Mouse (Mus musculus): ENCODE data around the gene Lgals3bp. TPM values are rescaled to one million over a fixed set of nuclear protein-coding genes. Genes with fewer than 3 reads are reported as not detected.
"Not testable (repeated sequence)": the region's sequence is repeated elsewhere in the genome, so short reads cannot be mapped to it uniquely, and the experiment has no call there.

Lgals3bp gene
- total RNA-seq, 2 experiments from 2014 or later: 36.0 to 107 TPM

DNA sequence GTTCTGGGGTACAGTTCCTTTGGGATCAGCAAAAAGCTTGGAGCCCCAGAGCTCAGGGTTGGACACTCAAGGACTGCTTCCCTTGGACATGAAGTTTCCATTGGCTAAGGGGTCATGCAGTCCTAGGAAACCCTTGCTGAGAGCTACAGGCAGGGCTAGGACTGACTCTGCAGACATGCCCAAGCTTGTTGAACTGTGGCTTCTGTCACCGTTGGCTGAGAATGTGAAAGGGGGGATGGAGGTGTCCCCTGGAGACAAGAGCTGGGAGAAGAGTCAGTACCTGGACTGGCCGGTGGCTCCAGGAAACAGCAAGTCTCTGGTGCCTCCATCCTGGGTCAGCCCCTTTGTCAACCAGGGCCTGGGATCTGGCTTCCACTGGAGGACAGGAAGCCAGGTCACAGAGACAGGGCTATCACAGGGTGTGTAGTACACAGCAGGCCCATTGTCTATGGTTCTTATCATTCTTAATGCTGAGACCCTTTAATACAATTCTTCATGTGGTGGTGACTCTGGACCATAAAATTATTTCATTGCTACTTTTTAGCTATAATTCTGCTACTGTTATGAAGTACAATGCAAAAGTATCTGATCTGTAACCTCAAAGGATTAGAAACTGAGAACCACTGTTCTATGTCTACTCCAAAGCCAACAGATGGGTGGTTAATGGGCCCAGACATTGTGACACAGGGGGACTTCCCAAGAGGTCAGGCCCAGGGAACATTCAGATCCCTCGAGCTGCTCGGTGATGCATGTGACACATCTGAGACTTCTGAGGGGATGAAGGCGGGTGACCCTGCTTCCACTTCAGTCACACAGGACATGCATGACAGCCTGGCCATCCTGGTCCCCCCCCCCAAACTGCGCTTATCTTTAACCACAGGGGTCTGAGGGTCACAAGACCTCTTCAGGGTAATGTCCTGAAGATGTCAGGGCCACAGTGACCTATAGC is 2.3 kb upstream of the Lgals3bp start:
- ATAC-seq (replicated peaks; ENCODE audit: poor library complexity, severe bottlenecking): no peak

GRCm38 (mm10) chr11:118403183-118403582 is 1.3 kb upstream of the Lgals3bp start:
- ATAC-seq (replicated peaks; ENCODE audit: poor library complexity, severe bottlenecking): no peak

DNA sequence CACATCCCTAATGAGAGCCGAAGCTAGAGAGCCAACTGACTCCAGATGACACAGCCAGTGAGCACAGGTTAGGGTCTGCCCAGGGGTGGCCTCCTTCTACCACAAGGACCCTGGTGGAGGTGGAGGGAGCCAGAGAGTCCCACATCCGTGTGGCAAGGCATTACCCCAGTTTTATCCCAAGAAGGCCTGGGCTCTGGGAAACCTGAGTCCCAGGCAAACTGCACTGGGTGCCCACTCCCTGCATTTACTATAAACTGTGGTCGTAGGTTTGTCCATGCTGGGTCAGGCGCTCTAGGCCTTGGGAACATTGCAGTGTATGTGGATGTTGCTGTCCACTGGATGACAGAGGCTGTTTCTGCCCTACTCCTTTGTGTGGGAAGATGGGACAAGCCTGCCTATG is 697 bp downstream of the Lgals3bp start:
- no peak for ATAC-seq (replicated peaks; ENCODE audit: poor library complexity, severe bottlenecking)

- 0 out of 2 replicates have a peak, but pooled peaks have one; percentile 10 for ATAC-seq (replicated peaks; ENCODE audit: poor library complexity, severe bottlenecking)
Measured at GRCm38 (mm10) chr11:118400566-118400936, 1.3 kb downstream of the Lgals3bp start.

GRCm38 (mm10) chr11:118399891-118400565 is 1.9 kb downstream of the Lgals3bp start:
- no peak for ATAC-seq (replicated peaks; ENCODE audit: poor library complexity, severe bottlenecking)

DNA sequence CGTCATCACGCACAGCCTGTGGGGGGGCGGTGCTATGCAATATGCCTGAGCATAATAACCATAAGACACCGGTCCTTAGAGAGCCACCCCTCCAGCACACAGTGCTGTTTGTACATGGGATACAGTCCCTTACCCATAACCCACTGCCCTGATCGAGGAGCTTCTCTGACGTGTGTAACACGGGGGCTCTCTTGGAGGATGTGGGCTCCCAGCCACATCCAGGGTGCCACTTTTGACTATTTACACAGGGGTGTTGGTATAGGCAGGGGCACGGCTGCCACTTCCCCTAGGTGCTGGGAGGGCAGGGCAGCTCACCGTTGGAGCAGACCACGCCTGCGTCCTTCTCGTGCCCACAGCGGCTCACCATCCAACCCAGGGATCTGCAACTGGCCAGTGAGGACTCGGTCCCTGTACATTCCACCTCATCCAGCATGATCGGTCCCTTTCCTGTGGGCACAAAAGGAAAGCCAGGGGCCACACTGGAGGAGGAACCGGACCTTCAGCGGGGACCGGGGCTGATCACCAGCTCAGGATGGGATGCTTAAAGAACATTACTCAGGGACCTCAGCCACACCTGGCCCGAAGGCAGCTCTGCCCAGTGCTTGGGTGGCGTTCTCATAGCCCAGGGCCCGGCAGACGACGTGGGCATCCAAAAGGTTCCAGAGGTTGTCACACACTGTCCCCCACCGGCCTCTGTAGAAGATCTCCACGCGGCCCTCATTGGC is 3.9 kb downstream of the Lgals3bp start:
- ATAC-seq (replicated peaks; ENCODE audit: poor library complexity, severe bottlenecking): no peak

DNA sequence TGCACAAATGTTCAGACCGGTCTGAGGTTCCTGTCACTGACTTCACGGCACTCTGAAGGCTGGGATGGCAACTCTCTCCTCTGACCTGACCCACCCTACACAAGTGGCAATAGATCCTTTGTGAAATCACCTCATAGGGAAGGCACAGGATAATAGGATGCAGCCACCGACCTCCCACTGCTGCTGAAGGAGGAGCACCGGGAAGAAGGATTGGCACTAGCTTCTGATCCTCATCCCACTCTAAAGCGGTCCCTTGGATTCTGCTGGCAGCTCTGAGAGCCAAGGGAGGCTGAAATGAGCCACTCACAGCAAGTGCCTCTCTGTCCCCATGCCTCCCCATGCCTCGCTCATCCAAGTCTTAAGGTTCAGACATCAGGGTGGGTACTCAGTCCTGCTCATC is 7.4 kb downstream of the Lgals3bp start:
- no peak for ATAC-seq (replicated peaks; ENCODE audit: poor library complexity, severe bottlenecking)

DNA sequence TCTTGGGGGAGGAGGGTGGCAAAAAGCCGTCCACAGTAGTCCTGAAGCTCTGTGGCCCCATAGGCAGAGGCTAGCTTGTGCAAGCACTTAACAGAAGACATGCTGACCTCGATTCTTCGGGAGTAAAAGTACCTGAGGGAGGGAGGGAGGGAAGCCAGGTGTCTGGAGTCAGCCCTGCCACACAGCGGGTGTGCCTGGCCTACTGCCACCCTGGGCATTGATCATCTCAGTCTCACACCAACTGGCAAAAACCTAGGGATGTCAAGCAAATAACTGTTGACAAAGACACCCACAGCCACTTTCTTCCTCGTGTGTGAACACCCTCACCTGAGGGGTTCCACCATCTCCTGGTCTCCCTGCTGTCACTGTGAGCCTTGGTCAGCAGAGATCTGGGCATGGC is 7.9 kb downstream of the Lgals3bp start:
- no peak for ATAC-seq (replicated peaks; ENCODE audit: poor library complexity, severe bottlenecking)

GRCm38 (mm10) chr11:118387816-118388215 is 14.1 kb downstream of the Lgals3bp start:
- not testable (repeated sequence) for ATAC-seq (replicated peaks; ENCODE audit: poor library complexity, severe bottlenecking)

GRCm38 (mm10) chr11:118379251-118380009 is 22.5 kb downstream of the Lgals3bp start:
- ATAC-seq (replicated peaks; ENCODE audit: poor library complexity, severe bottlenecking): peak; percentile 92

DNA sequence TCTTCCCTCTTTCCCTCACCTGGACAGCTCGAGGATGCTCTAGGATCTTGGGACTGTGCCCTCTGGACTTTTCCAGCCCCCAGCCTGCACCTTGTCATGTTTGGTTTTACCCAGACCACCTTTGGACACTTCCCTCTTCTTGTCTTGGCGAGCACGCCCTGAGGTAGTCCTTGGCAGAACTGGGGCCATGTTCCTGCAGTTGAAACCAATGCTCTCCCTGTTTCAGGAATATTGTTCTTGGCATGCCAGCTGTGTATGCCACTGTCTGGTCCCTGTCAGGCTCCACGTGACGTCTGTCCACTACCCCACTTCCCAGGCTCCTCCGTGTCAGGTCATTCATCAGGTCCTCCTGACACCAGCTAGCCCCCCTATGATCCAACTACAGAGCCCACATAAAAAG is 23.2 kb downstream of the Lgals3bp start:
- no peak for ATAC-seq (replicated peaks; ENCODE audit: poor library complexity, severe bottlenecking)

GRCm38 (mm10) chr11:118376323-118376722 is 25.6 kb downstream of the Lgals3bp start:
- not testable (repeated sequence) for ATAC-seq (replicated peaks; ENCODE audit: poor library complexity, severe bottlenecking)

DNA sequence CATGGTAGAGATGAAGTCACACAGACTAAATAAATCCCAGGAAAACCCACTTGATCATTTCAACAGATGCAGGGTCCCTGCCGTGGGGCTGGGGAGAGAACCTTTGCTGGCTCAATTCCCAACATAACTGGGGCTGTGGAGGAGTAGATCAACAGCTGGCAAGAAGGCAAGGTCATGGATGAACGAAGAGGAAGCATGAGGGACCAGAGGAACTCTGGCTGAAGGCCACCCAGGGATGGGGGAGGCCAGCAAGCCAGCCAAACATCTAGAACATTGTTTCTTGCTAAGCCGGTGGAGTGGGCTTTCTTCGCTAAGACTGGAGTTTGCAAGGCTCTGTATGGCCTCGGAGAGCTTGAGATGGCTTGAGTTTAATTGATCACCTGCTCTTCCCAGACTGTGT is 26.0 kb downstream of the Lgals3bp start:
- ATAC-seq (replicated peaks; ENCODE audit: poor library complexity, severe bottlenecking): no peak

GRCm38 (mm10) chr11:118375461-118375860 is 26.4 kb downstream of the Lgals3bp start:
- ATAC-seq (replicated peaks; ENCODE audit: poor library complexity, severe bottlenecking): no peak

GRCm38 (mm10) chr11:118375006-118375405 is 26.9 kb downstream of the Lgals3bp start:
- no peak for ATAC-seq (replicated peaks; ENCODE audit: poor library complexity, severe bottlenecking)

DNA sequence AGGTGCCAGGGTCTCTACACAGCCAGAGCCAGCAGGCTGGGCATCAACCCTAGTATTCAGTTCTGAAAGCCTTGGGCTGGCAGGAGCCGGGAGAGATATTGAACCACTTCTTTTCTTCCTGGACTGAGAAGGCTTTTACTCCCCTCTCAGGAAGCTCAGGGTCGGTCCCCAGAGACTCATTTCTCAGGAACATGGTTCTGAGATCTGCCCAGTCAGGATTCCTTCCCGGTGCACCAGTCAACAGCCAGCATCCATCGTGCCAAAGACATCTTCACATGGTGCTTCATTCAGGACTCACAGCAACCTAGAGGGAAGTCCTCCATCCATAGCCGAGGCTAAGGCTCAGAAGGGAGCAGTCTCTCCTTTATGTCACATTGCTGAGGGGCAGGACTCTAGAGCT is 27.4 kb downstream of the Lgals3bp start:
- ATAC-seq (replicated peaks; ENCODE audit: poor library complexity, severe bottlenecking): no peak

- ATAC-seq (replicated peaks; ENCODE audit: poor library complexity, severe bottlenecking): no peak
Measured at GRCm38 (mm10) chr11:118372641-118373040, 29.3 kb downstream of the Lgals3bp start.

GRCm38 (mm10) chr11:118371876-118372275 is 30.0 kb downstream of the Lgals3bp start:
- ATAC-seq (replicated peaks; ENCODE audit: poor library complexity, severe bottlenecking): no peak

- no peak for ATAC-seq (replicated peaks; ENCODE audit: poor library complexity, severe bottlenecking)
Measured at GRCm38 (mm10) chr11:118369657-118370056, 32.2 kb downstream of the Lgals3bp start.

DNA sequence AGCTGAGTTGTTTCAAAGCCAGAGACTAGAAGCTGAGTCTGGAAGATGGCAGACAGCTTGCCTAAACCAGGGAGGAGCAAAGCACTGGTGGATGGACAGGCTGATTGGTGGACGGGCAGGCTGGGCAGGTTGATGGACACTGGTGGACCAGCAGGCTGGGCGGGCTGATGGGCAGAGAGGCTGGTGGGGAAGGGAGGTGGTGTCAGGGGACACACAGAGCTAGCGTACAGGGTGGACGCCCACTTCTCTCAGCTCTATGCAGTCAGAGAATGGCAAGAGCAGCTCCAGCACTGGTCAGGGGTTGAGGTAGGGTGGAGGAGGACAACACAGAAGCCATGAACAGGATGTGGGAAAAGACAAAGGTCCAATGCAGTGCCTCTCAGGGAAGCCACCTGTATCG is 32.6 kb downstream of the Lgals3bp start:
- no peak for ATAC-seq (replicated peaks; ENCODE audit: poor library complexity, severe bottlenecking)
